ENCODE assay signal across 7 mouse cellular contexts in the genomic region with DNA sequence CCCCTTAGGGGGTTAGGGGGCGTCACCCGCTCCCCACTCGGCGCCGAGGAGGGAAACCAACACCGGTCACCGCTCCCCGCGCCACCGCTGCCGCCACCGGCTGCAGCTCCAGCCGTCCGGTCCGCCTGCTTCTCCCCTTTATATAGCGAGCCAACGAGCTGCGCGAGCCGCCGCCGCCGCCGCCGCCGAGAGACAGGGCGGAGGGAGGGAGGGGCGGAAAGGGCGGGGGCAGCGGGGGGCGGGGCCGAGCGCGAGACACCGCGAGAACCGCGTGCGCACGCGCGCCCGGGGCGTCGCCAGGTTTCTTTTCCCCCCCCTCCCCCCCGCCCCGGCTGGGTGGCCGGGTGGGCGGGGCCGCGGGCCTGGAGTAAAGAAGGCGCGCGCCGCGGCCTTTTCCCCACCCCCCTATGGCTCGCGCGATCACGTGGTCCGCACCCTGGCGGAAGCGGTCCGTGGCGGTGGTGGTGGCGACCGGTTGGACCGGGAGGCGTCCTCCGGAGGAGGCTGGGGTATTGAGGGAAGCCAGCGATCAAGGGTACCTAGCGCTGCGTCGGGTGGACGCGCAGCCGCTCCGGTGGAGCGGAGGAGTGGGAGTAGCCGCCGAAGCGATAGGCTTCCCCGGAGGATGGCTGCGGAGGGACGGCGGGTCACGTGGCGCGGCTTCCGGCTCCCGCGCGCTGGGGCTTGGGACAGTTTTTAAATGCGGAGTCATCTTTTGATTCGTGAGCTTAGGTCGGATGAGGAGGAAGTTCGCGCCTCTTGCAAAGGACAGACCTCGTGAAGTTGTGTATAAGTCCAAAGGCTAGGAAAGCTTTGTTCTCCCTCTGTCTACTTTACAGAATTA. TPM values are rescaled to one million over a fixed set of nuclear protein-coding genes. Genes with fewer than 3 reads are reported as not detected.
DNase-seq lines count a peak whose midpoint lies in the region; ATAC-seq lines count a peak whose summit lies in the region.

Gtf2a1 (minus strand) TSS at position 641 of the 844 bp plus-strand sequence.

- H3K4me1 ChIP-seq in embryonic facial prominence, embryonic 11.5 days (ENCODE audit: control insufficient read depth, insufficient read depth, low read length), result no peaks in the 10 kb centered on the region; the same call in 1 of the 2 replicates
- 0 out of 2 replicates have a peak, but pooled peaks cover 3% of the 10 kb centered on the region for H3K4me1 ChIP-seq in limb, embryonic 11.5 days (ENCODE audit: control insufficient read depth, insufficient read depth, low read length)
- H3K4me1 ChIP-seq in midbrain, embryonic 14.5 days (ENCODE audit: control insufficient read depth, insufficient read depth, low read length), result peaks cover 17% of the 10 kb centered on the region

- peak within 1 kb of the TSS; percentile 100 for H3K9ac ChIP-seq in embryonic facial prominence, embryonic 11.5 days (replicated peaks; ENCODE audit: low read length)
- peak within 1 kb of the TSS; percentile 100 for H3K9ac ChIP-seq in limb, embryonic 11.5 days (ENCODE audit: low read length)
- peak within 1 kb of the TSS; percentile 100 for H3K9ac ChIP-seq in midbrain, embryonic 14.5 days (replicated peaks; ENCODE audit: low read length)

- H3K4me3 ChIP-seq in embryonic facial prominence, embryonic 11.5 days (ENCODE audit: low read depth, low read length), result peak within 1 kb of the TSS; percentile 96
- H3K4me3 ChIP-seq in limb, embryonic 11.5 days (ENCODE audit: low read depth, low read length), result peak within 1 kb of the TSS; percentile 65
- peak within 1 kb of the TSS; percentile 86 for H3K4me3 ChIP-seq in midbrain, embryonic 14.5 days (replicated peaks; ENCODE audit: low read depth, low read length)

- peaks cover 4% of the 10 kb centered on the region for H3K36me3 ChIP-seq in embryonic facial prominence, embryonic 11.5 days (replicated peaks; ENCODE audit: control insufficient read depth, insufficient read depth, low read depth, low read length)
- peaks cover 5% of the 10 kb centered on the region for H3K36me3 ChIP-seq in limb, embryonic 11.5 days (ENCODE audit: control insufficient read depth, insufficient read depth, low read length)
- H3K36me3 ChIP-seq in midbrain, embryonic 14.5 days (ENCODE audit: control insufficient read depth, insufficient read depth, low read length), result peaks cover 6% of the 10 kb centered on the region

- no peaks in the 10 kb centered on the region for H3K27me3 ChIP-seq in embryonic facial prominence, embryonic 11.5 days (ENCODE audit: control insufficient read depth, insufficient read depth, low read length)
- no peaks in the 10 kb centered on the region for H3K27me3 ChIP-seq in limb, embryonic 11.5 days (ENCODE audit: control insufficient read depth, insufficient read depth, low read length)
- H3K27me3 ChIP-seq in midbrain, embryonic 14.5 days (ENCODE audit: control insufficient read depth, insufficient read depth, low read length), result no peaks in the 10 kb centered on the region

- DNase-seq in adrenal gland, postnatal 14 days, result peak; percentile 97
- DNase-seq in embryonic facial prominence, embryonic 11.5 days (ENCODE audit: low spot score), result peak; percentile 97
- DNase-seq in heart, adult 11 months, result peak; percentile 100
- peak; percentile 98 for DNase-seq in kidney, adult 18-20 months
- peak; percentile 97 for DNase-seq in limb, embryonic 11.5 days (ENCODE audit: low spot score)
- peak; percentile 99 for DNase-seq in midbrain, embryonic 14.5 days
- DNase-seq in spleen, adult 18-20 months, result peak; percentile 94 to 96

- no peaks in the 10 kb centered on the region for H3K9me3 ChIP-seq in embryonic facial prominence, embryonic 11.5 days (replicated peaks; ENCODE audit: control insufficient read depth, low read length)
- H3K9me3 ChIP-seq in limb, embryonic 11.5 days (ENCODE audit: control insufficient read depth, low read length), result no peaks in the 10 kb centered on the region
- no peaks in the 10 kb centered on the region for H3K9me3 ChIP-seq in midbrain, embryonic 14.5 days (ENCODE audit: control insufficient read depth, low read length)

- WGBS in embryonic facial prominence, embryonic 11.5 days, result under 1% methylated on average over 44 of the region's 99 CpGs
- WGBS in limb, embryonic 11.5 days, result under 1% methylated on average over 58 of the region's 99 CpGs
- WGBS in midbrain, embryonic 14.5 days, result under 1% methylated on average over 84 of the region's 99 CpGs

- H3K4me2 ChIP-seq in embryonic facial prominence, embryonic 11.5 days (ENCODE audit: low read depth, low read length), result peak within 1 kb of the TSS; percentile 61
- H3K4me2 ChIP-seq in limb, embryonic 11.5 days (ENCODE audit: low read depth, severe bottlenecking), result peak within 1 kb of the TSS; percentile 48
- peak within 1 kb of the TSS; percentile 73 for H3K4me2 ChIP-seq in midbrain, embryonic 14.5 days (ENCODE audit: low read length)

- ATAC-seq in embryonic facial prominence, embryonic 11.5 days (replicated peaks; ENCODE audit: insufficient number of reproducible peaks, low FRiP score, low TSS enrichment, low read depth), result peak; percentile 83
- ATAC-seq in limb, embryonic 11.5 days (ENCODE audit: insufficient number of reproducible peaks, low FRiP score, low TSS enrichment, low read depth), result peak; percentile 88
- ATAC-seq in midbrain, embryonic 14.5 days (ENCODE audit: low FRiP score, low TSS enrichment), result peak; percentile 90

- peak within 1 kb of the TSS; percentile 100 for H3K27ac ChIP-seq in embryonic facial prominence, embryonic 11.5 days (replicated peaks; ENCODE audit: low read depth, low read length)
- H3K27ac ChIP-seq in limb, embryonic 11.5 days (replicated peaks; ENCODE audit: low read depth, low read length), result peak within 1 kb of the TSS; percentile 100
- H3K27ac ChIP-seq in midbrain, embryonic 14.5 days (replicated peaks; ENCODE audit: low read depth, low read length), result peak within 1 kb of the TSS; percentile 100

RNA-seq across cellular contexts. Expression of gene Gtf2a1, which starts in this region (rescaled TPM):
- 39.4 and 40.6 TPM in 2 replicates for total RNA-seq in adrenal gland, postnatal 14 days (2021)
- 46.3 and 48.5 TPM in 2 replicates for polyA plus RNA-seq in embryonic facial prominence, embryonic 11.5 days (2014; fragmentation: Nextera tagmentation; extraction: Ambion mirVana)
- 39.8 and 46.6 TPM in 2 replicates for polyA plus RNA-seq in limb, embryonic 11.5 days (2014; fragmentation: Nextera tagmentation; extraction: Ambion mirVana)
- polyA plus RNA-seq in midbrain, embryonic 14.5 days (2014; fragmentation: Nextera tagmentation; extraction: Ambion mirVana), result 64.6 and 68.9 TPM in 2 replicates

Comparison
In these comparisons a context has a peak if more than half of its experiments do, and no peak if none do; other contexts are left out.
1. Peak in every context shown above with its lines: DNase-seq, ATAC-seq, H3K4me3 ChIP-seq and H3K27ac ChIP-seq.